Mouse (Mus musculus): Measurements from ENCODE around the gene 1700025G04Rik.

1700025G04Rik gene

DNA sequence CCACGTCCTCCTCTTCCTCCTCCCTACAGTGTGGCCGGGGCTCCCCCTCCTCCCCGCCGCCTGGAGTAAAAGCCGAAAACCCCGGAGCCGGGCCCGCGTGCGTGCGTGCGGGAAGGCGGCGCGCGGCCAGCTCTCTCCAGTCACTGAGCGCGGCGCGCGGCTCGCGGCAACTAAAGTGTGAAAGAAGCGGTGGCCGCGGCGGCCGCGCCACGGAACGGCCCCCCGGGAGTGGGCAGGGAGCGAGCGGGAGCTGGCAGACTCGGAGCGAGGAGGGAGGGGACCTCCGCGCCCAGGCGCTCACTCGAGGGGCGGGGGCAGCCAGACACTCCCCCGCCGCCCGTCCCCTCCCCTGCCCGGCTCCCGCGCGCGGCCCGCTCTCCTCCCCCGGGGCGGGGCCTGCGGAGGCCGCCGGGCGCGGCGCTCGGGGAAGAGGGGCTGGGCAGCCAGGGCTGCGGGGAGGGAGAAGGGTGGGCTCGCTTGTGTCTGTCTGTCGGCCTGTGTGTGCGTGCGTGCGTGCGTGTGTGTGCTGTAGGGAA, at the start of gene 1700025G04Rik:
Gene 1700025G04Rik (minus strand): TSS at position 108 of the 536 bp plus-strand sequence.
- peak; percentile 79 for DNase-seq (ENCODE audit: low read depth, low spot score)

DNA sequence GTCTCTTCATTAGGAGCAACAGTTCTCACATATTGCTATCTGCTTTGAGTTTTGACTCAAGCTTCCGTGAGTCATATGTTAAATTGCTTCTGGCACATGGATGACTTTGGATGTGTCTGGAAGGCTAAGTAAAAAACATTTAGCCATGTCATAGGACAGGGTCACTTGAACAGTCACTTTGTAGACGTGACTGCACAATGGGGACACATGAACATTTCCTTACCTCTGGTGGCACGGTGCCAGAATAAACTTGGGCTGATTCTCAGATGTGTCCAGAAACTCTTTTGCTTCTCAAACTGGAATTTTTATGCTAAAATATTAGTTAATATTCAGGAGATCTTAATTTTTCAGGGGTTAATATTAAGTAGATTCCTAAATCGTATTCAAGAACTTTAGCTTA, 49.6 kb upstream of the 1700025G04Rik start:
- no peak for DNase-seq (ENCODE audit: low read depth, low spot score)

- DNase-seq (ENCODE audit: low read depth, low spot score), result no peak
Observed at GRCm38 (mm10) chr1:152130029-152130727, 40.3 kb upstream of the 1700025G04Rik start.

DNA sequence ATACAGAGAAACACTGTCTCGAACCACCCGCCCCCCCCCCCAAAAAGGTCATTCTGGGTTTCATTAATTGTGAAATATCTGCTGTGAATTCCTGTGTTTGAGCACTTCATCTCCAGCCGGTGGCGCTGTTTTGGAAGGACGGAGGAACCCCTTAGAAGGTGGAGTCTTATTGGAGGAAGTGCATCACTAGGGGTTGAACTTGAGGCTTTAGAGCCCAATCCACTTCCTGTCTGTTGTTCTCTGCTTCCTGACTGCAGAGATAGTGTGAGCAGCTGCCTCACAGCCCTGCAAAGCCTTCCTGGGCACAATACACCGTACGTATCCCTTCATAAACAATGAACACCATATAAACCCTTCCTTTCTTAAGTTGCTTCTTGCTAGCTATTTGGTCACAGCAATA, 35.5 kb upstream of the 1700025G04Rik start:
- DNase-seq (ENCODE audit: low read depth, low spot score), result no peak

GRCm38 (mm10) chr1:152110123-152110522, 20.2 kb upstream of the 1700025G04Rik start:
- DNase-seq (ENCODE audit: low read depth, low spot score), result no peak

GRCm38 (mm10) chr1:152106136-152106535, 16.2 kb upstream of the 1700025G04Rik start:
- no peak for DNase-seq (ENCODE audit: low read depth, low spot score)

DNA sequence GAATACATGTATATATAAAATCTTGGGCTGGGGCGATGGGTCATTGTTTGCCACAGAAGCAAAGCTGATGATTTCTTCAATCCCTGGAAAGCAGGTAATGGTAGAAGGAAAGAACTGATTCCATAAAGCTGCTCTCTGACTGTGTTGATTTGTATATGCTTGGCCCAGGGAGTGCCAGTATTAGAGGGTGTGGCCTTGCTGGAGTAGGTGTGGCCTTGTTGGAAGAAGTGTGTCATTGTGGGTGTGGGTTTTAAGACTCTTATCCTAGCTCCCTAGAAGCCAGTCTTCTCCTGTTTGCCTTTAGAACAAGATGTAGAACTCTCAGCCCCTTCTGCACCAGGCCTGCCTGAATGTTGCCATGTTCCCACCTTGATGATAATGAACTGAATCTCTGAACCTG, 15.3 kb upstream of the 1700025G04Rik start:
- no peak for DNase-seq (ENCODE audit: low read depth, low spot score)

- DNase-seq (ENCODE audit: low read depth, low spot score), result no peak
Observed at GRCm38 (mm10) chr1:152101746-152102145, 11.8 kb upstream of the 1700025G04Rik start.

GRCm38 (mm10) chr1:152096045-152096444, 6.1 kb upstream of the 1700025G04Rik start:
- no peak for DNase-seq (ENCODE audit: low read depth, low spot score)

DNA sequence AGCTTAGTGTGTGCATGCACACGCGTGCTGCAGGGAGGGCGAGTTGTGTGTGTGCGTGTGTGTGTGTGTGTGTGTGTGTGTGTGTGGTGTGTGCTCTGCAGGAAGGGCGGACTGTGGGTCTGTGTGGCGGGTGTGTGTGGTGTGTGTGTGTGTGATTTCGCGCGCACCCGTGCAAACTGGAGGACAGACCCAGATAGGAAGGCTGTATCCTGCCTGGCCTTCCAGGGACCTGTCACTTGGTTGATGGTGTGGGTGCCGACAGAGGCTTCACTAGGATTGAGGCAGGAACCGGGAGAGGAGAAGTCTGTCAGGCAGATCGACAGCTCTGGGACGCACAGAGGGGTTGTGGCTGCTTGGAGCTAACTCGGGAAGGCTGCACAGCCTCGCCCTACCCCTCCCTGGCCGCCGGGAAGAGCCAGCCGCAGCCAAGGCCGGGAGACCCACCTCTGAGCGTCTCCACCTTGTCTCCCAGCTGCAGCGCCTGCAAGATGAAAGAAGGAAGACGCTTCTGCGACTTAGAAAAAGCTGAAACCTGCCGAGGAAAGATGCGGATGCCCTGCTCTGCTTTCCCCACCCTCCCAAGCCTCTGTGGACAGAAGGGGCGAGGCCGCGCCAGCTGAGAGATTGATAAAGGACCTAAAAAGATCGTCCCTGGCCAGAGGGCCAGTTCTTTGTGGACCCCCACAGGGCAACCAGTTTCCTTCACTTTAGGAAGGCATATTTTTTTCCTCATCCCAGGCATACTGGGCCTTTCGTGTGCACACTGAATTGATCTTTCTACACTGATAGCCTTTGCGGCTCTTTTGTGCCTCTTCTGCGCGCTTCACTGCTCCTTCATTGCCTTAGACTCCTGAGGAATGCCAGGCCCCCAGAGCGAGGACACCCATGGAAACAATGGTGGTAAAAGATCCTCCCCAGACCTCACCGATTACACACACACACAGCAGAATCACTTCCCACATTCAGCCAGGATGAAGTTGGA, 930 bp upstream of the 1700025G04Rik start:
- DNase-seq (ENCODE audit: low read depth, low spot score), result peak; percentile 83

DNA sequence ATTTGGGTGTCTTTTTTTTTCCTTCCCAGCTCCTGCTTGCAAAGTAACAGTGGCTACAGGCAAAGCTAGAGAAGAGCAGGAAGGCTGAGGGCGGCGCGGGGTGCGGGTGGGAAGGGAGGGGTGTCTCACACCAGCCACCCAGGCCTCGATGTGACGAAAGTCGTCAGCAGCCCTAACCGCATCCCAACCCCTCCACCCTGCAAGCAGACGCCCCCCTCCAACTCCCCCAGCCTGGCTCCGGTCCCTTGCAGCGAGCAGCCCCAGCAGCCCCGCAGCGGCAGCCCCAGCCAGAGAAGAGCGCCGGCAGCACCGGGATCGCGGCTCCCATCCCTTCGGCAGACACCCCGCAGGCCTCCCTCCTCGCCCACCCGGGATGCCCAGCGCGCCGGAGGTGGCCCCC, 399 bp downstream of the 1700025G04Rik start:
- DNase-seq (ENCODE audit: low read depth, low spot score), result peak; percentile 25

GRCm38 (mm10) chr1:152088791-152089401, 1.0 kb downstream of the 1700025G04Rik start:
- no peak for DNase-seq (ENCODE audit: low read depth, low spot score)

- no peak for DNase-seq (ENCODE audit: low read depth, low spot score)
Observed at GRCm38 (mm10) chr1:152088030-152088429, 1.9 kb downstream of the 1700025G04Rik start.

GRCm38 (mm10) chr1:152086951-152087350, 3.0 kb downstream of the 1700025G04Rik start:
- DNase-seq (ENCODE audit: low read depth, low spot score), result peak; percentile 77

GRCm38 (mm10) chr1:152085561-152085960, 4.4 kb downstream of the 1700025G04Rik start:
- no peak for DNase-seq (ENCODE audit: low read depth, low spot score)

DNA sequence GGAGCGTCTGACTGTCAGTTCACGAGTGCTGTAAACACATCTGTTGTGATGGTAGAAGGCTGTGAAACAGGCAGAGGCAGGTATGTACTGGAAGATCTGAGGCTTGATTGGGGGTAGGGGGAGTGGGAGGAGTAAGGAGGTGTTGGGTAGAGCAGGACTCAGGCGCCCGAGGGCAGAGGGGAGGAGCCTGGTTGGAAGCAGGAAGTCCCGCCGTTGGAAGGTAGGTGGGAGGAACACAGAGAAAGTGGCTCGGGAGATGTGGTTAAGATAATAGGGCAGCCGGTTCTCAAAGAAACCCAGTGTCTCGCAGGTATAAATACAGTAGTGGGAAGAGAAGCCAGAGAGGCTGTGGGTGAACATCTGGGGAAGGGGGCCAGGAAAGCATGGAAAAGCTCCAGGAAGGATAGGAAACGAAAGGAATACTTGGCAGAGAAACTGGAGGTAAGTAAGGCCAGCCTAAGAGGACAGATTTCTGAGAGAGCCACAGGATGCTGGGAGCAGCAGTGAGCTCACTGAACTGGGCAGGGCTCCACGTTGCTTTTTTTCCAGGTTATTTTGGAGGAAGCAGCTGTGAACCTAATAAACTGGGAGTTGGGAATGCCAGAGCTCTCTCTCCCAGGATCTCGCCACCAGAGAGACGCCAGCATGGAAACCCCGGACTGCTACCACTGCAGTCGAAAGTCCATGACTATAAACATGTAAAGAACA, 5.1 kb downstream of the 1700025G04Rik start:
- DNase-seq (ENCODE audit: low read depth, low spot score), result peak; percentile 95

DNA sequence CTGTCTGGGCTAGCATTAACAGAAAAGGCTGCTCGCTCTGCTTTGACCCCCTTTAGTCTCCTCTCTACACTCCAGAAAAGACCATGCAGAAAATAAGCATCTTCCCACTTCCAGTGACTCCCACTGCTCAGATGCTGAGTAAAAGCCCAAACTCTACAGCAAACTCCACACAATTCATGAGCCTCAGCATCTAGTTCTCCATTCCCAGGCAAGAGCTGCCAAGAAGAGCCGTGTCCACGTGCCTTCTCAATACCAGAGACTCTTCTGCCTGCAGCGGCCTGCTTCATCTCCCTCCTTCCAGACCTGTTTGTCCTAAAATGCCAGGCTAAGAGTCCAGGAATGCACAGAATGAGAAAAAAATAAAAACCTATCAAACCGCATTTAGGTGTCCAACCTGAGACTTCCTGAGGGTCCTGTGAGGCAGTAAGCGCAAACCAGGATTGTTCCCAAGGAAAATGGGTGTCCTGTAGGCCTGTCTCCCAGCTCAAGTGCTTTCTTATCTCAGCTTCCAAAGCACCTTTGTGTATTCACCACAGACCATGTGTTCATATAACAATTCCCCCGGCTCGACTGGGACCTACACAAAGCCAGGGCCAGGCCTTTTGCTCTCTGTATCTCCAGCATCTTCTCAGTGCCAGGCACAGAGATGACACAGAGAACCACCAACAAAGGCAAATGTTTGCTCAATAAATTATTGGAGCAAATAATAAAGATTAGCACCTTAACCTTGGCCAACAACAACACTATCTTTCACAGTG, 7.8 kb downstream of the 1700025G04Rik start:
- no peak for DNase-seq (ENCODE audit: low read depth, low spot score)

GRCm38 (mm10) chr1:152081121-152081520, 8.8 kb downstream of the 1700025G04Rik start:
- no peak for DNase-seq (ENCODE audit: low read depth, low spot score)

GRCm38 (mm10) chr1:152080244-152080643, 9.7 kb downstream of the 1700025G04Rik start:
- no peak for DNase-seq (ENCODE audit: low read depth, low spot score)

GRCm38 (mm10) chr1:152077171-152077715, 12.7 kb downstream of the 1700025G04Rik start:
- DNase-seq (ENCODE audit: low read depth, low spot score), result no peak
